Mouse (Mus musculus): ENCODE data around the gene Slc22a2.
"Not testable (repeated sequence)": the region's sequence is repeated elsewhere in the genome, so short reads cannot be mapped to it uniquely, and the experiment has no call there.

The Slc22a2 gene

GRCm38 (mm10) chr17:12630976-12631730 is 47.2 kb downstream of the Slc22a2 start:
- DNase-seq (ENCODE audit: low spot score) = no peak

- DNase-seq (ENCODE audit: low spot score) = no peak
These were observed 48.1 kb downstream of the Slc22a2 start for GRCm38 (mm10) chr17:12631771-12632600.

DNA sequence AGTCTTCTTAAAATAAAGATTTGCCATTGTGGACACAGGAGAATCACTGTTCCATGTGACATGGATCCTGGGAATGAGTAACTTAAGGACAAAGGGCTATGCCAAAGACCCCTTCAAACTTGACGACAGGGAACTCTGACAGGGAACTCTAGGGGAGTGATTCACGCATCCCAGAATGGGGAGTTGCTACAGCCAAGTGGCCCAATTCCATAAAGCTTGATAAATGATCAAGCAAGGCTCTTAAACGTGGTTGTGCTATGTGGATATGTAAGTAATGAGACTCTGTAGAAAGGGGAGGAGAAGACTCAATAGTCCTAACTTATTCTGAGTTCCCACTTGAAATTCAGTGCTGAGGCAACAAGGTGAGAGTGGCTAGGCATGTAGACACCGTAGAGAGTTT is 50.9 kb downstream of the Slc22a2 start:
- no peak for DNase-seq (ENCODE audit: low spot score)

DNA sequence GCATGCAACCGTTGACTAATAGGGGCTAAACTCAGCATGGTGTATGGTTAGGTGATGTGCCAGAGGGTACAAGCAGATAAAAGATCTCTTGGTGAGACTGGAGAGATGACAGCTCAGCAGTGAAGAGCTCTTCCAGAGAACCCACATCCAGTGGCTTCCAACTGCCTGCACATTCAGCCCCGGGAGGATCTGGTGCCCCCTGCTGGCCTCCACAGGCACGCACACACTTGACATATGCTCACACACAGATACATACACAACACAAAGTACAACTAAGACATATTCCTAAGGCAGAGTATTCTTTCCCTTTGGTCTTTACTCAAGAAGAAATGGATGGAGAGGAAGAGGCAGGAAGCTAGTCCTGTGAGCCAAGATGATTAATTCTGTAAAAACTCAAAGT is 55.7 kb downstream of the Slc22a2 start:
- DNase-seq (ENCODE audit: low spot score) = no peak

DNA sequence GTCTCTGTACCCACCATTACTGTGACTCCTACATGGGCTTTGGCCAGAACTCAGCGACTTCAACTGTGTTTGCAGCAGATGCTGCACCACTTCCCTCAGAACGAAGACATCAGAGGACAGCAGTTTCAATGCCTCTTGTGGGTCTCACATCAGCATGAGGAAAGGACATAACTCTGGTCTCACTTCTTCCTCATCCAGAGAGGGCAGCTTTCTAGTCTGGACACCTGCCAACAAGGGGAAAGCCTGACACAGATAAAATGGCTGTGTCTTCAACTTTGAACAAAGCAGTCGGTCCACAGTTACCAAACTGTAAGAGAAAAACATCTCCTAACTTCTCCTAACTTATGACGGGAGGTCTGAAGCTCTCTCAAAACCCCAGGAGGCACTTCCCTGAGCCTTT is 57.2 kb downstream of the Slc22a2 start:
- no peak for DNase-seq (ENCODE audit: low spot score)

GRCm38 (mm10) chr17:12645461-12645860 is 61.5 kb downstream of the Slc22a2 start:
- DNase-seq (ENCODE audit: low spot score) = no peak

DNA sequence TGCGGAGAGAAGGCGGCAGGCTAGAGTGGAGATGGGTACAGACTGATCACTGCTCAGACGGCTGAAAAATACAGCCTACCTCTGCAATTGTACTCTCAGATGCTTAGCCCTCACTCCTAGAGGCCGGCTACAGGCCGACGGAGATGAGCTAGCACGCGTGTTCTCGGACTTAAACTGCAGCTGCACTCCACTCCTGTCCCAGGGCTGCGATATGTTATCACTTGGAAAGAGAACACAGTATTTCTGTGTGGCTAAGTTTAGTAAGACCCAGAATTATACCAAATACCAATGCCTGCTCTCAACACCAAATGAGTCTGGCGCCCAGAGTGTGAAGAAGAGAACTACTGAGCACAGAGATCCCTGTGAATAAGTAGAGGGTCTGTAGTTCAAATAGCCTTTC is 68.7 kb downstream of the Slc22a2 start:
- no peak for DNase-seq (ENCODE audit: low spot score)

DNA sequence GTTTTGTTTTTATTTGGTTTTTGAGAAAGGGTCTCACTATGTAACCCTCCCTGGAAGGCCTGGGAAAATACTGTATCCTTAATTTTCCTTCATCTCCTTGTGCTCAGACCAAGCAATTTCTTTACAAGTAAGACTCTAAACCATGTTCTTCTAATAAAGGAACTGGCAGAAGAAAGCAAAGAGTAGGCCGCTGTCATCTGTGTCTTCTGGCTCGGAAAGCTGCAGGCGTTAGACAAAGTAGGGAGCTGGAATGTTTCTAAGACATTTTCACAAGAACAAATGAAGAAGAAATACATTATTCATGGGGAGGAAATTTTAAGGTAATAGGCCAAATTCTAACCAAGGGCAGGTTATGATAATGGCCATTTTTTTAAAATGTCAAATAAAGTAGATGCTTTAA is 70.1 kb downstream of the Slc22a2 start:
- DNase-seq (ENCODE audit: low spot score) = no peak

GRCm38 (mm10) chr17:12655826-12656225 is 71.9 kb downstream of the Slc22a2 start:
- DNase-seq (ENCODE audit: low spot score) = no peak

GRCm38 (mm10) chr17:12658784-12659183 is 74.9 kb downstream of the Slc22a2 start:
- no peak for DNase-seq (ENCODE audit: low spot score)

DNA sequence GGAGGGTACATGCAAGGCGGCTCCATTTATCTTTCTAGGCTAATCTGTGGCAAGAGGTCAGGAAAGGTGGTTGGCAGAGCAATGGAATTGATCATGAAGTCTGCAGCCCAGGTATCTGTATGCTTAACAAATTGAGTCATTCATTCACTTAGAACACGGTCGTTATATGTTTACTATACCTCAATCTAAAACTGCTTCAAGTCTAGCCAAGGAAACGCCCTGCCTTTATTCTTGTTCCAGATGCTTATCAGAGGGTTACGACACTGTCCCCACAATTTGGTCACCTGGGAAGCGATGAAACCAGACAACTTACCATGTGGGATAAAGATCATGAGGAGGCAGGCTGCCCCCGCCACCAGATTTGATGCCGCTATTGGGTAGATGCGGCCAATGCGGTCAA is 75.3 kb downstream of the Slc22a2 start:
- DNase-seq (ENCODE audit: low spot score) = no peak

DNA sequence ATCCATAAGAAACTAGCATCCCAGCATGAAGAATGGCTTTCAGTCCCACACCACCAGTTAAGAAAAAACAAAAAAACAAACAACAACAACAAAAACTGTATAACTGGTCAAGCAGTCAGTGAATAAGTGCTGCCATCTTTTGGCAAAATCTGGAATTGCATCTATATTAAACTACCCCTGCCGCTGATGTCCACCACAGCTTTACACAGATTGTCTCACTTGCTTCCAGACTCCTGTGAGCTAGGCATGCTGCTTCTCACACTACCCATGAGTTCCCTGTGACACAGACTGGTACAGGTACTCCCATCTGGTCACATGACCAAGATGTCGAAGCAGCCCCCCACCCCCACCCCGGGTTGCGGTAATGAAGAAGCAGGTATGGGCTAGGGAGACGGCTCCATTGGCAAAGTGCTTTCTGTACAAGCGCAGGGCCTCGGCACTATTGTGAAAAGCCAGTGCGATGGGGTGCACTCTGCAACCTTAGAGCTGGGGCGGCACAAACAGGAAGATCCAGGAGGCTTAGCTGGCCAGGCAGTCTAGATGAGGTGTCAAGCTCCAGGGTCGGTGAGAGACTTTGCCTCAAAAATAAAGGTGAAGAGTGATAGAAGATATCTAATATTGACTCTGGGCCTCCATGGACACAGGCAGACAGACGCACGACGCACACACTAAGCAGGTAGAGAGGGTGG is 76.8 kb downstream of the Slc22a2 start:
- DNase-seq (ENCODE audit: low spot score) = no peak

GRCm38 (mm10) chr17:12664156-12664555 is 80.2 kb downstream of the Slc22a2 start:
- no peak for DNase-seq (ENCODE audit: low spot score)

- DNase-seq (ENCODE audit: low spot score) = no peak
These were observed 84.8 kb downstream of the Slc22a2 start for GRCm38 (mm10) chr17:12668478-12669362.

DNA sequence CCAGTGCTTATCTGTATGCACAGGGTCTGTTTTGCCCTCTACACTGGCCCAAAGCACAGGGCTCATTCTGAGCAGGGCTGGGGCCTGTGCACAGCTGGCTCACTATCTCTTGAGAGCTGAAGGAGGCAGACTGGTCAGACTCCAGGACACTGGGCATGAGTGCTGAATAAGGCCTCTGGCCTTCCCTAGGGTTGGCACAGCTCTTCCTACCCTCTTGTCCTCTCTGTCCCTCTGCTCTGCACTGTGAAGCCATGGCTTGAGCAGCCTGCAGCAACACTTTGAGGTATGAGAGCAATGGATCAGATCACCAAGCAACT is 85.4 kb downstream of the Slc22a2 start:
- no peak for DNase-seq (ENCODE audit: low spot score)

GRCm38 (mm10) chr17:12671029-12671605 is 87.2 kb downstream of the Slc22a2 start:
- DNase-seq (ENCODE audit: low spot score) = no peak

DNA sequence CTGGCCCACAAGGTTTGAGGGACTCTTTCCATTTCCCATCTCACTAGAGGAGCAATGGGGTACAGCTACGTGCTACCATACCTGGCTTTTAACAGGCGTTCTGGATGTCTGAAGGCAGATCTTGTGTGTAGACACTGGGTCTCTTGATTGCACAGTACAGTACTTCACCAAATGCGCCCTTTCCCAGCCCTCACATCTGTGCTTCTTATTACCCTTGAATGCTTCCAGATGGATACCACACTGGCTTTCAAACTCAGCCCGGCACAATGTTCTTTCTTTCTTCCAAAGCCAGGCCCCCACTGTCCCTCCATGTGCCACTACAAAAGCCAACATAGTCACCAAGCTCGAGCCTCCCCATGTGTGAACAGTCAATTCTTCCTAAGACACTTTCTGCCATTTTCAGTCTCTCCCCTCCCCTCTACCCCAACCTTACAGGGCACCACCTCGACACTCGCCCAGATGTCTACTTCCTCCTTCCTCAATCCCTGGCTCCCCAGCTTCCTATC is 88.4 kb downstream of the Slc22a2 start:
- no peak for DNase-seq (ENCODE audit: low spot score)

DNA sequence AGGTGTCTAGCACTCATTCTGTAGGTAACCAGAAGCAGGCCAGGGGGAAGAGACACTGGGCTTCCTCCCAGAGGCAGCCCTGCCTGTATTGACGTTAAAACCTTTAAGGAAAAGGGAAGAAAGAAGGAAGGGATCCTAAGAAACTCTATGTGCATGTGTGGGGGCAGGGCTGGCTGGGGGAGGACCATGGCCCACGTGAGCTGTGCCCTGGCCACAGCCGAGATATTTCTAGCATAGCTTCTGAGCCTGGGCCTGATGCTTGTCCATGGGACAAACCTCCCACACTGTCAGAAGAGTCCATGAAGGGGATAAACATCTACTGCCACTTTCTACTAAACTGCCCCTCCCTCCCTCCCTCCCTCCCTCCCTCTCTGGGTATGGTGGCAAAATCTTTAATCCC is 89.9 kb downstream of the Slc22a2 start:
- no peak for DNase-seq (ENCODE audit: low spot score)

DNA sequence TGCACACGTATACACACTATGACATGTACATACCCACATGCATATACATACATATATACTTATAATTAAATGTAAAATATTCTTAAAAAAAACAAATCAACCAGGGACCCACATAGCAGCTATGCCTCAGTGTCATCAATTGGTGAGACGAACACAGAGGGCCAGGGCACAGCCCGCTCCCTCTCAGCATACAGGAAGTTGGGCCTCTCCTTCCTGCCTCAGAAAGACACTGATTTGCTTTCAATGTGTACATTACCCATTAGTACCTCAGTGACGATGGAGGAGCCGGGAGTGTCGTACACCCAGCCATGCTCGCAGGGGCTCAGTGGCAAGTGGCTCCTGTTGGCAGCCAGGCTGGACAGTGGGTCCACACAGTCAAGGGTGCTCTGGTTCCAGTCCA is 91.0 kb downstream of the Slc22a2 start:
- DNase-seq (ENCODE audit: low spot score) = not testable (repeated sequence)

- no peak for DNase-seq (ENCODE audit: low spot score)
These were observed 91.7 kb downstream of the Slc22a2 start, which contains the start of gene Slc22a1 for GRCm38 (mm10) chr17:12675646-12676045. TSS of gene Slc22a1 (minus strand) at chr17:12675829.

DNA sequence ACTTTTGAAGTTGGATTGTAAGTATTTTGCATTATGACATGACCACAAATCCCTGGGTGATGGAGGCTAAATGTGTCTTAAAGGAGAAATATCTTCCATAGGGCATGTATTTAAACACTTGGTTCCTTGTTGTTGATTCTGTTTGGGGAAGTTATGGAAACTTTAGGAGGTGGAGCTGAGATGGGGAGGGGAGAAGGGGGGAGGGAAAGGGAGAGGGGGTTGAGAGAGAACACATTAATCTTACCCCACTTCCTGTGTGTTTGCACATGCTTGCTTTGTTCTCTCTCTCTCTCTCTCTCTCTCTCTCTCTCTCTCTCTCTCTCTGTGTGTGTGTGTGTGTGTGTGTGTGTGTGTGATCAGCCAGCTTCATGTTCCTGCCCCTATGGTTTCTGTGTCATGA is 93.2 kb downstream of the Slc22a2 start:
- DNase-seq (ENCODE audit: low spot score) = no peak

Data from ovary, postnatal 10 days (tissue).